Mouse (Mus musculus): ENCODE results near the gene Actc1. TPM values are rescaled to one million over a fixed set of nuclear protein-coding genes. Genes with fewer than 3 reads are reported as not detected.

The Actc1 gene
- polyA plus RNA-seq (2015; fragmentation: Nextera tagmentation; extraction: Ambion mirVana), result 3.0 and 54.5 TPM in 2 replicates

GRCm38 (mm10) chr2:114052696-114053598 lies at the start of gene Actc1:
Gene Actc1, minus strand, starts transcription at chr2:114053548.
- Histone ChIP-seq H3K4me3 (no peak within 1 kb of the TSS), H3K36me3 (replicated peaks) (no peaks in the 10 kb centered on the region), H3K27me3 (replicated peaks) (no peaks in the 10 kb centered on the region), H3K9ac (no peak within 1 kb of the TSS), H3K4me1 (peaks cover 6% of the 10 kb centered on the region), H3K9me3 (no peaks in the 10 kb centered on the region), H3K4me2 (no peak within 1 kb of the TSS), H3K27ac (no peak within 1 kb of the TSS)
- WGBS, result 45% methylated on average over 14 of the region's 14 CpGs
- peak; percentile 39; the same call in 1 of the 2 replicates for ATAC-seq (replicated peaks)

- H3K9ac ChIP-seq, result no peak overlapping the region
- WGBS, result 92% methylated on average over 3 of the region's 3 CpGs
- H3K4me3 ChIP-seq, result no peak overlapping the region
- H3K27me3 ChIP-seq (replicated peaks), result no peaks in the 10 kb centered on the region
- no peaks in the 10 kb centered on the region for H3K4me1 ChIP-seq
- no peak for ATAC-seq (replicated peaks)
- no peaks in the 10 kb centered on the region for H3K9me3 ChIP-seq
- H3K36me3 ChIP-seq (replicated peaks), result peaks cover 29% of the 10 kb centered on the region
- H3K4me2 ChIP-seq, result no peak overlapping the region
- H3K27ac ChIP-seq, result no peak overlapping the region
Measured at GRCm38 (mm10) chr2:114102471-114102870, 49.1 kb upstream of the Actc1 start.

- WGBS, result 96% methylated on average over 9 of the region's 9 CpGs
- Histone ChIP-seq H3K9ac (no peak overlapping the region), H3K27me3 (replicated peaks) (no peaks in the 10 kb centered on the region), H3K4me3 (no peak overlapping the region), H3K4me2 (no peak overlapping the region), H3K27ac (no peak overlapping the region), H3K9me3 (no peaks in the 10 kb centered on the region), H3K4me1 (no peaks in the 10 kb centered on the region), H3K36me3 (replicated peaks) (peaks cover 29% of the 10 kb centered on the region)
- ATAC-seq (replicated peaks), result no peak
Measured at GRCm38 (mm10) chr2:114100834-114101233, 47.5 kb upstream of the Actc1 start.

- ATAC-seq (replicated peaks), result no peak
- no peak overlapping the region for H3K9ac ChIP-seq
- H3K4me1 ChIP-seq, result no peaks in the 10 kb centered on the region
- no peaks in the 10 kb centered on the region for H3K9me3 ChIP-seq
- no peak overlapping the region for H3K4me3 ChIP-seq
- no peaks in the 10 kb centered on the region for H3K27me3 ChIP-seq (replicated peaks)
- H3K4me2 ChIP-seq, result no peak overlapping the region
- H3K27ac ChIP-seq, result no peak overlapping the region
- whole genome bisulfite sequencing, result 88% methylated on average over 3 of the region's 3 CpGs
- peaks cover 21% of the 10 kb centered on the region for H3K36me3 ChIP-seq (replicated peaks)
Measured at GRCm38 (mm10) chr2:114099816-114100215, 46.5 kb upstream of the Actc1 start.

- Histone ChIP-seq H3K4me2 (no peak overlapping the region), H3K9me3 (no peaks in the 10 kb centered on the region), H3K9ac (no peak overlapping the region), H3K4me3 (no peak overlapping the region), H3K36me3 (replicated peaks) (peaks cover 14% of the 10 kb centered on the region), H3K4me1 (no peaks in the 10 kb centered on the region), H3K27me3 (replicated peaks) (no peaks in the 10 kb centered on the region), H3K27ac (no peak overlapping the region)
- no peak for ATAC-seq (replicated peaks)
- WGBS, result 95% methylated on average over 5 of the region's 5 CpGs
Measured at GRCm38 (mm10) chr2:114099109-114099508, 45.8 kb upstream of the Actc1 start.

- Histone ChIP-seq H3K27me3 (replicated peaks) (no peaks in the 10 kb centered on the region), H3K4me1 (no peaks in the 10 kb centered on the region), H3K36me3 (replicated peaks) (peaks cover 10% of the 10 kb centered on the region; the same call in 1 of the 2 replicates), H3K9me3 (no peaks in the 10 kb centered on the region), H3K27ac (no peak overlapping the region), H3K9ac (no peak overlapping the region), H3K4me2 (no peak overlapping the region), H3K4me3 (no peak overlapping the region)
- 94% methylated on average over 4 of the region's 4 CpGs for WGBS
- no peak for ATAC-seq (replicated peaks)
Measured at GRCm38 (mm10) chr2:114097627-114098026, 44.3 kb upstream of the Actc1 start.

- Histone ChIP-seq H3K4me3 (no peak overlapping the region), H3K4me1 (no peaks in the 10 kb centered on the region), H3K36me3 (replicated peaks) (peaks cover 10% of the 10 kb centered on the region; the same call in 1 of the 2 replicates), H3K27me3 (replicated peaks) (no peaks in the 10 kb centered on the region), H3K9me3 (no peaks in the 10 kb centered on the region), H3K4me2 (no peak overlapping the region), H3K27ac (no peak overlapping the region), H3K9ac (no peak overlapping the region)
- 93% methylated on average over 1 of the region's 1 CpGs for WGBS
- ATAC-seq (replicated peaks), result no peak
Measured at GRCm38 (mm10) chr2:114096570-114096969, 43.2 kb upstream of the Actc1 start.

- Histone ChIP-seq H3K9ac (no peak overlapping the region), H3K36me3 (replicated peaks) (peaks cover 3% of the 10 kb centered on the region; the same call in 1 of the 2 replicates), H3K4me2 (no peak overlapping the region), H3K9me3 (no peaks in the 10 kb centered on the region), H3K4me3 (no peak overlapping the region), H3K4me1 (no peaks in the 10 kb centered on the region), H3K27me3 (replicated peaks) (no peaks in the 10 kb centered on the region), H3K27ac (no peak overlapping the region)
- WGBS, result 96% methylated on average over 5 of the region's 5 CpGs
- no peak for ATAC-seq (replicated peaks)
Measured at GRCm38 (mm10) chr2:114095348-114095747, 42.0 kb upstream of the Actc1 start.

GRCm38 (mm10) chr2:114094696-114095095 lies 41.3 kb upstream of the Actc1 start:
- no peak for ATAC-seq (replicated peaks)
- H3K9ac ChIP-seq, result no peak overlapping the region
- no peaks in the 10 kb centered on the region for H3K9me3 ChIP-seq
- H3K36me3 ChIP-seq (replicated peaks), result peaks cover 1% of the 10 kb centered on the region; the same call in 1 of the 2 replicates
- no peak overlapping the region for H3K27ac ChIP-seq
- no peaks in the 10 kb centered on the region for H3K4me1 ChIP-seq
- 90% methylated on average over 1 of the region's 1 CpGs for WGBS
- no peak overlapping the region for H3K4me3 ChIP-seq
- no peak overlapping the region for H3K4me2 ChIP-seq
- no peaks in the 10 kb centered on the region for H3K27me3 ChIP-seq (replicated peaks)

- 0 out of 2 replicates have a peak, but pooled peaks have one; percentile 39 for ATAC-seq (replicated peaks)
Measured at GRCm38 (mm10) chr2:114093577-114093976, 40.2 kb upstream of the Actc1 start.

GRCm38 (mm10) chr2:114089862-114090261 lies 36.5 kb upstream of the Actc1 start:
- no peaks in the 10 kb centered on the region for H3K27me3 ChIP-seq (replicated peaks)
- H3K4me2 ChIP-seq, result no peak overlapping the region
- H3K9me3 ChIP-seq, result no peaks in the 10 kb centered on the region
- H3K27ac ChIP-seq, result no peak overlapping the region
- no peaks in the 10 kb centered on the region for H3K4me1 ChIP-seq
- H3K36me3 ChIP-seq (replicated peaks), result no peaks in the 10 kb centered on the region
- WGBS, result 88% methylated on average over 3 of the region's 3 CpGs
- no peak for ATAC-seq (replicated peaks)
- H3K4me3 ChIP-seq, result no peak overlapping the region
- no peak overlapping the region for H3K9ac ChIP-seq

More at GRCm38 (mm10) chr2:114093577-114093976, 40.2 kb upstream of the Actc1 start:
- H3K27me3 ChIP-seq (replicated peaks), result no peaks in the 10 kb centered on the region
- 72% methylated on average over 9 of the region's 9 CpGs for WGBS
- no peak overlapping the region for H3K4me2 ChIP-seq
- no peak overlapping the region for H3K4me3 ChIP-seq
- H3K4me1 ChIP-seq, result no peaks in the 10 kb centered on the region
- H3K36me3 ChIP-seq (replicated peaks), result no peaks in the 10 kb centered on the region
- H3K27ac ChIP-seq, result no peak overlapping the region
- no peak overlapping the region for H3K9ac ChIP-seq
- no peaks in the 10 kb centered on the region for H3K9me3 ChIP-seq

- Histone ChIP-seq H3K27me3 (replicated peaks) (no peaks in the 10 kb centered on the region), H3K4me2 (no peak overlapping the region), H3K4me3 (no peak overlapping the region), H3K9me3 (no peaks in the 10 kb centered on the region), H3K4me1 (no peaks in the 10 kb centered on the region), H3K9ac (no peak overlapping the region), H3K36me3 (replicated peaks) (no peaks in the 10 kb centered on the region), H3K27ac (no peak overlapping the region)
- 73% methylated on average over 1 of the region's 1 CpGs for WGBS
- no peak for ATAC-seq (replicated peaks)
Measured at GRCm38 (mm10) chr2:114087271-114087670, 33.9 kb upstream of the Actc1 start.

- H3K27ac ChIP-seq, result no peak overlapping the region
- no peaks in the 10 kb centered on the region for H3K4me1 ChIP-seq
- no peaks in the 10 kb centered on the region for H3K9me3 ChIP-seq
- no peak overlapping the region for H3K4me3 ChIP-seq
- H3K9ac ChIP-seq, result no peak overlapping the region
- no peaks in the 10 kb centered on the region for H3K36me3 ChIP-seq (replicated peaks)
- no peak for ATAC-seq (replicated peaks)
- H3K27me3 ChIP-seq (replicated peaks), result no peaks in the 10 kb centered on the region
- H3K4me2 ChIP-seq, result no peak overlapping the region
- 94% methylated on average over 2 of the region's 2 CpGs for WGBS
Measured at GRCm38 (mm10) chr2:114071876-114072275, 18.5 kb upstream of the Actc1 start.
